In genomic region chr1:82429061-82429460, GRCm38 (mm10) we compare ENCODE assay signal across 8 mouse cellular contexts.
DNase-seq lines count a peak whose midpoint lies in the region.

No protein-coding gene starts in this region.

- DNase-seq in adrenal gland, adult (ENCODE audit: inconsistent age in 2 of 2, low spot score in 1 of 2) = peak; percentile 73 to 92
- DNase-seq in adrenal gland, postnatal 4 days (ENCODE audit: low spot score in 2 of 2) = no peak
- peak; percentile 91 for DNase-seq in urinary bladder, postnatal 14 days (ENCODE audit: low spot score)
- no peak for DNase-seq in urinary bladder, adult 2 months (ENCODE audit: low spot score)
- DNase-seq in kidney, postnatal 36 days = peak; percentile 72 to 83
- DNase-seq in urinary bladder, postnatal 36 days (ENCODE audit: low spot score in 2 of 2) = peak; percentile 60 to 62
- DNase-seq in spleen, postnatal 4 days (ENCODE audit: low spot score in 2 of 2) = no peak
- no peak for DNase-seq in thymus, postnatal 4 days

Comparison
In these comparisons a context has a peak if more than half of its experiments do, and no peak if none do; other contexts are left out.
1. DNase-seq: peak in adrenal gland, adult (2 of 2), urinary bladder, postnatal 14 days (single experiment), kidney, postnatal 36 days (2 of 2) and urinary bladder, postnatal 36 days (2 of 2); none in adrenal gland, postnatal 4 days (0 of 2), urinary bladder, adult 2 months (single experiment), spleen, postnatal 4 days (0 of 2) and thymus, postnatal 4 days (single experiment).